Mouse (Mus musculus): ENCODE measurements at regions not wholly inside any gene's neighbourhood (a gene's known extent, or its start where the extent isn't known, plus 50 kb on each side); places are given as distances from the start of the nearest gene placed in this dataset.
"Not testable (repeated sequence)": the region's sequence is repeated elsewhere in the genome, so short reads cannot be mapped to it uniquely, and the experiment has no call there.

DNA sequence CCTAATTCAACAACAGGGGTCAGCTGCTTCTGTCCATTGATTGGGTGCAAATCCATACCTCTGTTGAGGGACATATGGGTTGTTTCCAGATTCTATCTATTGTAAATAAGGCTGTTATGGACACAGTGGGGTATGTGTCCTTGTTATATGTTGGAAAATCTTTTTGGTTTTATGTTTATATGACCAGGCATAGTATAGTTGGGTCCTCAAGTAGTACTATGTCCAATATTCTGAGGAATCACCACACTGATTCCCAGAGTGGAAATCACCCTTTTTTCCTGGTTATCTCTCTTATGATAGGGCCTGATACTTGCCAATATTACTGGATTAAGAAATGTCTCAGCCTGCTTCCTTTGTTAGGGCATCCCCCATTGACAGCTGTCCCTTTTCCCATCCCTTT, 1471.0 kb downstream of the Kcnt2 start:
- DNase-seq (ENCODE audit: low read depth, low spot score) = no peak

DNA sequence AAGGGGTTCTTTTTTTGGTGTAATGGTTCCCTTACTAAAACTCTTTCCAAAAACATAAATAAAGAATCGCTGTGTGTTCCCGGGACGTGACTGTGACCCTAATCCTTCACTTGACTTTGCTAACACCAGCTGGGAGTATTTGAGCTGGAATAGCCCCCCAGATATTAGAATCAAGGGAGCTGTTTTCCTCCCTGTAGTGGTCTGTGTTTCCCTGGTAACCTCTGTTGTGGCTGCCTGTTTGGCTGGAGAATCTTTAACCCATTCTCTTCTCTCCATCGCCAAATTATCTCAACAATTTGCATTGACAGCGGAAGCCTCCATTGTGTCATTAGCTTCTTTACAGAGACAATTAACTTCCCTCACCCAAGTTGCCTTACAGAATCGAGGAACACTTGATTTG, 1471.6 kb downstream of the Kcnt2 start:
- DNase-seq (ENCODE audit: low read depth, low spot score) = no peak

DNA sequence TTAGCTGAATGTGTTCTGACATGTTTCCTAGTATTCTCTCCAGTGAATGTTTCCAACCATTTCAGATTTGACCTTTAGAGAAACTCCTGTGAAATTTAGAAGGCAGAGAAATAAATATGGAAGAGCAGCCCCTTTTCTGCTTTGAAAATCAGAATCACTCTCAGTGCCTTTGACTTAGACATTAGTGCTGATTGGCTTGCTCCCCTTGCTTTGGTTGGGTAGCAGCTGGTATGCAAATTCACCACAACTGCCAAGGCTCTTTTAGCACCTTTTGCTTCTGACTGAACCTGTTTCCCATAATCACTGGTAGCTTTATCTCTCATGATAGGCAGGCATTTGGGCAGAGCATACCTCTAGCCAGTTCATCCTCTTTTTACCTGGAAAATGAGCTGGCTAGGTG, 1495.3 kb downstream of the Kcnt2 start:
- DNase-seq (ENCODE audit: low read depth, low spot score) = peak; percentile 20

DNA sequence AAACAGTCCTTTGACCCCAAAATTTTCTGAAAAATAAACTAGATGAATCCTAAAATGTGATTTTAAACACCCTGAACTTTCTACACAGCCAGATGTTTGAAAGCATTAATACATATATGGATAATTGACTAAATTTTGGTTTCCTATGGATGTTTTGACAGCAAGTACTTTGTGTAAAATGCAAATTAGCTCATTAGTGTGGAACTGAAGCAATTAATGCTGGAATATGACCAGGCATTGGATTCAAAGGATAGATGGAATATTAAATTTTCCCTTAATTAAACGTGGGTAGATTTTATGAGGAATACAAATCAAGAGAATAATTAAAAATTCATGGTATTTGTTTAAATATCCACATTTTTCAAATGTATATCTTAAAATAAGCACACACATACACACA, 1530.1 kb downstream of the Kcnt2 start:
- DNase-seq (ENCODE audit: low read depth, low spot score) = no peak

DNA sequence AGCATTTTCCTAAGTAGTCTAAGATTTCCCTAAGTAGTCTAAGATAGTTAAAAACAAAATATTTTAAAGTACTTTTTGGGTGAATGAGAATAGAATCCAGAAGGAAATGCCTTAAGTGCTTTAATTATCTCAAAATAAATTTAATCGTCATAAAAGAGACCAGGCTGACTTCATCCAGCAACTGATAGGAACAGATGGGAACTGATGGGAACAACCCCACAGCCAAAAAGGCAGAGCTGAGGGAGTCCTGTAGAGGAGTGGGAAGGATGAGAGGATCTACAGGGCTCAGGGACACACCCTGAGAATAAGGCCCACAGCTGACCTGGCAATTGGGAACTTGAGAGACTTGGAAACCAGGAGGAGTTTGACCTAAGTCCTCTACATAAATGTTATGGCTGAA, 1537.4 kb downstream of the Kcnt2 start:
- peak; percentile 55 for DNase-seq (ENCODE audit: low read depth, low spot score)

DNA sequence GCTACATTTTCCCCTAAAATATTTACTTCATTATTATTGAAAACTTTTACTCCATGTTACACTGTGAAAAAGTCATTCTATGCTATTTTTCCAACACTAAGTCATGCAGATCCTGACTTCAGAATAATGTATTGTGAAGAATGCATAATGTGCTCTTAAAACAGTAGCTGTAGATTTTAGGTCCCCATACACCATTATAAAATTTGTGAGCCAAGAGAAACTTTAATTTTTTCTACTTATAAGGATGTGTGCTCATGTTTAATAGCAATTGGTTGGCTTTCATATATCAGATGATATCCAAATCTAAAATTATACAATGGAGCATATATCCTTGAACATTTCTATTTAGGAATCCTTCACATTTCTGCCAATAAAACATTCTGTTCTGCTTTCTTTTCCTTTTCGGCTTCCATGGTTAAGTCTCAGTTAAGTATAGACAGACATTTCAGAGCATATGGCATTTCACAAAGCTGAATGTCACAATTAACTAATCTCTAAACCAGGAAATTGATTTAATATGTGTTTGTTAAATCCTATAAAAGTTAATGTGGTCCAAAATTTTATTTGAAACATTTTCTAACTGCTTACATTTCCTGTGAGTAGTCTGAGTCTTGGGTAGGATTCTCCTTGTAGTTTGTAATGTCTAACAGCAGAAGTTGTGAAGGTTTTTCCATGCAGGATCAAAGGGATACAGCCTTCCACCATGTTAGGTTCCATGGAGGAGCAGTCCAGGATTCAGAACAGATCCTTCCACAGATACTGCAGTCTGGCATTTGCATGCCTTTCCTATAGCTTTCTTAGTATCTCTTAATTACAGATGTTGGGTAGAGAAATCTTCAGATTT, 1567.6 kb downstream of the Kcnt2 start:
- DNase-seq (ENCODE audit: low read depth, low spot score) = peak; percentile 69

DNA sequence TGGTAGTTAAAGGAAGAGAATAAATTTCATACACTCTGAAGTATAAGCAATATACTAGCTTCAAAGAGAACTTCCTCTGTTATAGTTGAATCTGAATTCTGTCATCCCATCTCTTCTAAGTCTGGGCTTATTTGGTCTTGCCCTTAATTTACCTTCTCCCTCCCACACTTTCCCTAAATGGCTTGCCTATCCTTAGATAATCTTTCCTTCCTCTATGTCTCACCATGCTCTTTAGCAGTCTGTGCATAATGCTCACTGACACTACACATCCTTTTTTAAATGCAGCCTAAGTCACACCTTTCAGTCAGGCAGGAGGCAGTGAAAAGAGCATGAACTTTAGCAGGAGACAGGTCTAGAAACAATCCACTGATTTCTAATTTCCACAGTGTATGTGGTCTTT, 1585.5 kb downstream of the Kcnt2 start:
- DNase-seq (ENCODE audit: low read depth, low spot score) = peak; percentile 73

DNA sequence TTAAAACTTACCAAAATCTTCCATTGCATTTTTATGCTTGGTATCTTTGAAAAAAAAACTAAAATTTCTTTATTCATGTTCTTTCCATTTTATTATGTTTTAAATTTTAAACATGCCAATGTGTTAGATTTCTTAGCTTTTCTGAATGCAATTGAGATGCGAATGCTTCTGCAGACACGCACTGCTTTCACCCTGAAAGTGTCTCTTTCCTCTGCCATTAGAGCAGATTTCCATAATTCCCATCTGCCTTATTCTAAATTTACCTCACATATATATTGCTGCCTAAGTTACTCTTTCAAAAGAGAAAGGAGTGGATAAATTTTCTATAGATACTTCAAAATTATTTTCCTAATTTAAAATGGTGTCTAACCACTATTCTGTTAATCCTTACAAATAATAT, 1596.6 kb downstream of the Kcnt2 start:
- peak; percentile 63 for DNase-seq (ENCODE audit: low read depth, low spot score)

DNA sequence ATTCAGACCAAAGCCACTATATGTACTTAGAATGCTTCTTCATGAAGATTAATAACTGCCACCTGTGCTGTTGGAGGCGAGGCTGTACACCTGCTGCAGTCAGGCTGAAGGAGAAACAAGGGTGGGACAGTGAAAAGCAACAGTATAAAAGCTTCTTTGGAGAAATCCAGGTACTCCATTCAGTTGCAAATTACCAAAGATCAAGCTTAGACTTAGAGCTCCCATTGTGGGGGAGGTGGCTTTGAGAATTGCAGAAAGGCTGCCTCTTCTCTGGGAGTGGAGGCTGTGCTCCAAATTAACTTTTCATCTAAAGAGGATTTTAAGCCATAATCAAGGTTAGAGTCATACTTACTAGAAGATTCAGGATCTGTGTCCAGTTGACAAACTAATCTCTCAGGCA, 1607.9 kb downstream of the Kcnt2 start:
- DNase-seq (ENCODE audit: low read depth, low spot score) = not testable (repeated sequence)

DNA sequence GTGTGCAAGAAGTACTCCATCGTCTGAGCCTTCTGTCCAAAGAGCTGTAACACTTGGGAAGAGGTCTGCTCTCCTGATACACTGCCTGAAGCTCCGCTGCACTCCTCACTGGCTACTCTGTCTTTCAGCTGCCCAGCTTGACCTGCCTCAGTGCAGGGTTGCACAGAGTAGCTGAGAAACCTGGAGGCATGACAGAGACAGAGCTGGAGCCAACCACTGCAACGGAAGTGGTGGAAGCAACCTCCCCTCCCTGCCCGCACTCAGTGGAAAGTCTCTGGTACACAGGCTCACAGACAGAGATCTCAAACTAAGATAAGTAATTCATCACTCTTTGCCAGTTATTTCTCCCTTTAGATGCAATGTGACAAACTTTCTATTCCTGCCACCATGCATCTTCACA, 1638.4 kb downstream of the Kcnt2 start:
- no peak for DNase-seq (ENCODE audit: low read depth, low spot score)

DNA sequence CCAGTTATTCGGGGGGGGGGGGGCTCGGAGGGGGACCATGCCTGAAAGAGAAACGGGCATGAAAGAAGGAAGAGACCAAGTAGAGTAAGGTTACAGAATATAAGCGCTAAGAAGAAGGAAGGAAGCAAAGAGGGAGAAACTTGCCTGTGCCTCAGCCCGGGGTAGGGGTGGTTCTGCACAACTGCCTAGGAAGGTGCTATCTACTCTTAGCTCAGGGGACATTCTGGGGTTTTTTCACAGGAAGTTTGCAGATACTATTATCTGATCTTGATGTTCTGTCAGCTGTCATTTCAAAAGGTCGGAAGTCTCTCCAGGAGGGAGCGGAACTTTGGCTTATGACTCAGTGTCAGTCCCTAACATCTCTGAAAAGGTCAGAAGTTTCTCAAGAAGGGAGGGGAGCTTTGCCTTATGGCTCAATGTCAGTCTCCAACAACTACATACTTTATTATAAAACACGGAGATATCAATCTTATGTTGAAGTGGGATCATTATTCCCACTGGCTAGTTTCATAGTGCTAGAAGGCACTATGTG, 1652.0 kb downstream of the Kcnt2 start:
- DNase-seq (ENCODE audit: low read depth, low spot score) = no peak

DNA sequence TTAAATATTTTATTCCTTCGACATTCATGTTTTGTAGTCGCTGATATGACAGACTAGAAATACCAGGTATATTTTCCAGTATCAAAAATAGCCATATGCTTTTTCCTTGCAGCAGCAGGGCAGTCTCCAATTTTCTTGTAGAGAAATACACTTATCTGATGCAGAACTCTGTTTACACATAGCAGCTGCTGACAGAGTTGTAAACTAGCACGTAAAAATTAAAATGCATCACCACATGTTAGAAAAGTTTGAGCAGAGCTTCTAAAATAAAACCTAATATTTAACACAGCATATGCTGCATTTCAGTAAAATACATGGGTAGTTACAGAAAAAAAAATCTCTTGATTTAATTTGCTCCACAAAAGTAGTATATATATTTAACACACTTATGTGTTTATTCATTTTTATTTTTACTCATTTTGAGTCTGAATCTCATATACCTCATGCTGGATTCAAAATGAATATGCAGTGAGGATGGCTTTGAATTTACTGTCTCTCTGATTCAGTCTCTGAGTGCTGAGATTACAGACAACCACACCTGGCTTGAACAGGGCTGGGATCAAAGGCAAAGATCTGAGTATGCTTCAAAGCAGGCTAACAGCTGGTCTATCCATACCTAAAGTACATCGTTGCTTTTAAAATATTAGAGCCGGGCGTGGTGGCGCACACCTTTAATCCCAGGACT, 1665.9 kb downstream of the Kcnt2 start:
- peak; percentile 54 for DNase-seq (ENCODE audit: low read depth, low spot score)

DNA sequence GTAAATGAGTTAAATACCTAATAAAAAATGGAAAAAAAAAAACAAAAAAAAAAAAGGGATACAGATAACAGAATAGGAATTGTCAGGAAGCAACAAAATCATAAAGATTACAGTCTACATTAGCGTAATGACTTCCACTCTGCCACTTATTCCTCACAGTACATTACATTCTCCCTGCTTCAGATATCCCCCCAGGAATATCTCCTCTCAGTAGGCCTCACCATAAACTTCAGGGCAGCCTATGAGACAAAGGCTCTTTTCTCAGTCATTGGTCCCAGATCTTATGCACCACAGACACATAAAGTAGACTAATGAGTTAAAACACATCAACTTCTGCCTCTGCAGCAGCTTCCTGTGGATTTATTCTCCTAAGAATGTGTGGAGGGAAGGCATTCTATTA, 1680.2 kb downstream of the Kcnt2 start:
- no peak for DNase-seq (ENCODE audit: low read depth, low spot score)

DNA sequence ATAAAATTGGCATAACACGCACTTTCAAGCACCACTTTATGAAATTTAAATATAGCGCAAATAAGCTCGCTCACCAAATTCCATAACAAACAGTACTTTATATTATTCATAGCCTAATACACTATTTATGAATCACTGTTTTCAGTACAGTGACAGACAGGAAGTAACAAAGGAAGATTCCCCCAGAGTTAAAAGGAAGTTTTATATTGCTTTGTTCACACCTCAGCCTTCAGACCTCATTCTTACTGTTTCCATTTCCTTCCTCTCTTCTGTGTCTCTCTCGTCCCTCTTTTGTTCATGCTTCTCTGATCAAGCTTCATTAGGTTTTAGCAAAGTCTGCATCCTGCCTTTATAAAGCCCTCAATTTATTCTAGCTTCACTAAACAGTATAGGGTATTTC, 1680.8 kb downstream of the Kcnt2 start:
- no peak for DNase-seq (ENCODE audit: low read depth, low spot score)

DNA sequence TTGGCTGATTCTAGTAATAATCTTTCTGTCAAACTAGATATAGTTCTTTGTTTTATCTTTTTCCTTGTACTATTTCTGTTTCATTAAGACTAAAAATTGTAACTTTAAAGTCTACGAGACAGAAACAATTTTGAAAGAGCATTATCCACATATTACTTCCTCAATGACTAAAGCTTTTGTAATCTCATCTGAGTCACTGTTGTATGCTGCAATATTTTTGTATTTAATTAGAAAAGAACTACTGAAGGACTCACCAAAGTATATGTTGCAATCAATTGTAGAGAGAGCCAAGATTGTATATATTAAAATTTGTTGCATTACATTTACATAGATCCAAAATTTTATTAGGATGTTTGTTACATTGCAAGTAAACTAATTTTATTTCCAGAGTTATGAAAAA, 1692.4 kb upstream of the B3galt2 start:
- DNase-seq (ENCODE audit: low read depth, low spot score) = no peak

DNA sequence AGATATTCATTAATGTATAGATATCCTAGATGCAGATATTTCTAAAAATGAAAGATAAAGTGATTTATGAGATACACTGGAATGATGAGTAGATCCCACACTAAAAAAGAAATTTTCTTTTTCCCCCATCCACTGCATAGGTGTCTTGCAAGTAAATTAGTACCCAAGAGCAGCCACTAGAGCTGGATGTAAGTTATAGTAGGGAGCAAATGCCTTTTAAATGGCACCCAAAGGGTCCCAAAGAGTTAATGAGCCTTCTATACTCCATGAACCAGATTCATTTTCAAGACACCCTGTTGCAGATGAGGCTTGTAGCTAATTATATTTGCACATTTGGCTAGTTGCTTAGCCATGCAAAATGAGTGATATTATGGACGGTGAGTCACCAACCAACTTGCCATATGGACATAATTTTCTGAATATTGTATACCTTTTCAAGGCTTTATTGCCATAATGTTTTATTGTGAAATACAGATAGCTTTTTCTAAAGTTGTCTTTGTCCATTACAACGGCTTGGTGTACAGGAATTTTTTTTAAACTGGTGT, 1686.1 kb upstream of the B3galt2 start:
- peak; percentile 33 for DNase-seq (ENCODE audit: low read depth, low spot score)

DNA sequence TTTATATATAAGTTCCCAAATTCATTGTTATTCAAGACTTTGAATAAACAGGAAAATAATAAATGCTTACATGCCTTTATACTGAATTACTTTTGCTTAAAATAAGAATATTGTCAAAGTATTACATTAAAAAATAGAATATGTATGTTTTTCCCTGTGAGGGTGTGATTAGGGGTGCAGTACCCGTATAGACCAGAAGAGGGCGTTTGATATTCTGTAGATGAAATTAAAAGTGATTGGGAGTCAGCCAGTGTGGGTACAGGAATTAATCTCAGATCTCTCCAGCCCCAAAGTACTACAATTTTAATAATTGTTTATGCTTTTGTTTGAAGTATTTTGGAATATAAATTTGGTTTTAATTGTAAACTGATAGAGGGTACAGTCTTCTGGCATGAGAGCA, 1678.7 kb upstream of the B3galt2 start:
- peak; percentile 32 for DNase-seq (ENCODE audit: low read depth, low spot score)

DNA sequence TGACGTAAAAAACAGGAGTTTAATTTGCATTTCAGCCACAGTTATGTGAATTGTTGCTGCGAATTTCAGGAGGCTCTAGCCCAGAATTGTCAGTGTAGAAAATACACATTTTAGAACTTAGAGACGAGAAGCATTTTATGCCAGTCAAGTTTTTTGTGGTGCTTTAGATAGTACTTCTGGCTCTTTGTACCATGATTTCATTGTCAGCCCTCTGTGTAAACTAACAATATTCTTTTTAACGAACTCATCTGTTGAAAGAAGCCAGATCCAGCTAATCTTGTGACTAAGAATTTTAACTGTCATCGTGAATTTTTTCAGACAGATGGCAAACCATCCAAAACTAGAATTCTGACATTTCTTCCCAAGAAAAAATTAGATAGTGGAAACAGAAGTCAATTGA, 1672.3 kb upstream of the B3galt2 start:
- peak; percentile 65 for DNase-seq (ENCODE audit: low read depth, low spot score)

DNA sequence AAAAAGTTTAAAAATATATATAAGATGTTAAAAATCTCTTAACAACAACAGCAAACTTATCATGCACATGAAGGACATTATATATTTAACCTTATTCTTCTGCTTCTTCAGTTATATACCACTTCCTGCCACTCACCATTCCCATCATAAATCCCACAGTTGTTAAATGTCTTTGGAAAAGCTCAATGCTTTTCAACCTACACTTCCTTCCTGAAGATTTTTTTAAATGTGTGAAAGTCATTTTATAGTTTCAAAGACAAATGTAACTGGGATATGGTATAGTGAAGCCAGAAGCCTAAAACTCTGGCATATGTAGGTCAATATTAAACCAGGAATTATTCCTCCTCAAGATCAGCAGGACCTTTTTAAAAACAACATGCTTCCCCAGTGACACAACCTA, 1666.1 kb upstream of the B3galt2 start:
- DNase-seq (ENCODE audit: low read depth, low spot score) = peak; percentile 21

DNA sequence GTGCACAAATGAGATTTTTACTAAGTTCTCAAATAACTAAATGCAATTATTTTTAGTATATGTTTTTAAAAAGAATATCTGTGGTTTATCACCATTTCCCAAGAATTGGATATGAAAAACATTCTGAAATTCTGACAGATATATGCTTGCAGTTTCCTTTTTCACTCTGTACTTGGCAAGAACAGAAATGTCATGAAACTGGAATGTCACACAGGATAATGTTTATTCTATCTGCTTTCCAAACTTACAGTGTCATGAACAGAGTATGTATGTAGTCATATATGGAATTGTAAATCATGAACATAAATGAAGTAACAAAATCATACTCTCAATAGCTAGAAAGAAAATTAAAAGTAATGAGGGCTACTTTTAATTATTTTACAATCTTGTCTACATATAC, 1640.7 kb upstream of the B3galt2 start:
- peak; percentile 37 for DNase-seq (ENCODE audit: low read depth, low spot score)

DNA sequence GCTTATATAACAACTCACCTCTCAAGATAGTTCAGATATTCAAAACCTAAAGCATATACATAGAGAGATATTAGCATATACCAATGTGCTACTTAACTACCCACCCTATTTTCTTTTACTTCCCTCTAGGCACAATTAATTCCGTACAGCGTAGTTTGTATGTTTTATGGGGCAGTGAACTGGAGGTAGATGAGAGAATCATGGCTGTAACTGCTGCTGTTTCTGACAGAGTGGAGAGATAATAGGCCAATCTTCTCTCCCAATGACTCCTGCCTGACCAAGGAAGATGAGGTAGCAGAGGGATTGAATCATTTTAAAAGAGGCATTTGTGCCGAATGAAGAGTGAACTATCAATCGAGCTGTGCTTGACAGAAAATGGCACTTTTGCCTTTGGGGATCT, 1640.1 kb upstream of the B3galt2 start:
- DNase-seq (ENCODE audit: low read depth, low spot score) = no peak

DNA sequence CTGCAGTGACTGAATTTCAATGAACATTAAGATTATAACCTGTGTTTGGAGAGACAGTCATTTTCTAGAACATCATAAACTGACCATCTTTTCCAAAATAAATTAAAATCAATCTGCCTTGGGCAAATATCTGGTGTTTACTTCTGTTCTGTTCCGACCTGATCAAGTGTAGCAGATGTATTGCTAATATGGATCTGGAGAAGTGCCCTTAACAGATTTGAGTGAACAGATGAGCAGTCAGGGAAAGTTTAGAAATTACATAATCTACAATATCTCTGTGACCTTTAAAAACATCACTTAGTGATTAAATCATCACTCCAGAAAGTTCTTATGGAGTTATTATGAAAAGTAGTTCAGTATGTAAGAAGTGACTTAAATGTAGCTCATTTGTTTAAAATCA, 1634.1 kb upstream of the B3galt2 start:
- peak; percentile 45 for DNase-seq (ENCODE audit: low read depth, low spot score)

DNA sequence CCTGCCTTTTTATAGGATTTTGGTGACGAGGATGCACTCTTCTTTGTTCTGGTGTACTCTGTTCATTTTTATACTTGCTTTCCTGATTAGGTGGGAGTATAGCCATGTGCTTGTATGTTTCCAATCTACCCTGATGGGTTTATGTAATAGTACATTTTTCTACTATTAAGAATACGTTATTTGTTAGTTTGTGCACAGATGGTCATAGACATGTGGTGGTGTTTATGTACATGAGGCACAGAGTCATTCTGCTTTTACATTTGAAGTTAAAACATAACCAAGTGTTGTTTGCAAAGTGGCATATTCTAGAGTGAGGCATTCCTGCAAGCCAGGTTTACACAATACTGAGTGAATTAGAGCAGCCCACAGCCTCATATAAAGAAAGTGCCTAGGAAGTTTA, 1597.7 kb upstream of the B3galt2 start:
- peak; percentile 41 for DNase-seq (ENCODE audit: low read depth, low spot score)

Measured in brain, adult 2 months (tissue).